Mouse (Mus musculus) midbrain, embryonic 14.5 days (tissue): ENCODE results near the gene Tmem59. TPM values are rescaled to one million over a fixed set of nuclear protein-coding genes. Genes with fewer than 3 reads are reported as not detected.

Experiments
- ATAC-seq: fragments of 200-750 bp; cut with Nextera tagmentation; 2 replicates; pipeline ENCODE4 v1.8.0; 2017; ENCODE audit warnings: moderate number of reproducible peaks, moderate library complexity; ENCODE audit not compliant: low FRiP score, low TSS enrichment
- DNase-seq: peaks from one replicate; pipeline ENCODE4 v3.0.0-alpha.2; 2015
- H3K27ac ChIP-seq: fragments of 300-500 bp; sonication (generic); replicated peaks from 2 replicates; pipeline ENCODE4 v1.5.1; 2014; ENCODE audit warnings: mild to moderate bottlenecking, low read depth, low read length, moderate library complexity
- H3K27me3 ChIP-seq: fragments of 300-500 bp; sonication (generic); 2 replicates; pipeline ENCODE4 v1.6.1; 2014; ENCODE audit warnings: low read length, control low read depth, mixed read lengths; ENCODE audit not compliant: control insufficient read depth, insufficient read depth
- H3K36me3 ChIP-seq: fragments of 300-500 bp; sonication (generic); 2 replicates; pipeline ENCODE4 v1.6.1; 2014; ENCODE audit warnings: low read length, control low read depth; ENCODE audit not compliant: control insufficient read depth, insufficient read depth
- H3K4me1 ChIP-seq: fragments of 300-500 bp; sonication (generic); 2 replicates; pipeline ENCODE4 v1.6.1; 2014; ENCODE audit warnings: mild to moderate bottlenecking, antibody characterized with exemption, low read length, control low read depth; ENCODE audit not compliant: control insufficient read depth, insufficient read depth
- H3K4me2 ChIP-seq: fragments of 300-500 bp; sonication (generic); 2 replicates; pipeline ENCODE4 v1.6.1; 2014; ENCODE audit warnings: mild to moderate bottlenecking, low read length, moderate library complexity
- H3K4me3 ChIP-seq: fragments of 300-500 bp; sonication (generic); replicated peaks from 2 replicates; pipeline ENCODE4 v1.5.1; 2014; ENCODE audit warnings: low read depth, low read length
- H3K9ac ChIP-seq: fragments of 300-500 bp; sonication (generic); replicated peaks from 2 replicates; pipeline ENCODE4 v1.6.1; 2014; ENCODE audit warnings: mild to moderate bottlenecking, low read length, moderate library complexity
- H3K9me3 ChIP-seq: fragments of 300-500 bp; sonication (generic); 2 replicates; pipeline ENCODE4 v1.6.1; 2016; ENCODE audit warnings: low read length, control low read depth, mixed read lengths; ENCODE audit not compliant: control insufficient read depth
- WGBS: fragments of 180-500 bp; shearing (Covaris S2); extraction: QIAGEN DNeasy Blood & Tissue Kit; methylation state at CpG from one replicate; pipeline ENCODE4 v1.1.7; 2014; 5-methylcytosine and 5-hydroxymethylcytosine counted together
- polyA plus RNA-seq: library from polyadenylated mRNA; unstranded; fragments of >200 nt; fragmentation: Nextera tagmentation; extraction: Ambion mirVana; gene quantifications from 2 replicates; pipeline ENCODE4 v1.2.1, GENCODE M21; 2014

Tmem59 gene
- 334 and 361 TPM in 2 replicates for polyA plus RNA-seq

GRCm38 (mm10) chr4:107178182-107178829 lies at the start of gene Tmem59:
TSS of gene Tmem59 (plus strand) at chr4:107178399.
- peak within 1 kb of the TSS; percentile 83 for H3K4me2 ChIP-seq
- peak within 1 kb of the TSS; percentile 98 for H3K4me3 ChIP-seq
- H3K4me1 ChIP-seq: peaks cover 17% of the 10 kb centered on the region
- peak within 1 kb of the TSS; percentile 91 for H3K9ac ChIP-seq
- under 1% methylated on average over 47 of the region's 49 CpGs for WGBS
- H3K27ac ChIP-seq: peak within 1 kb of the TSS; percentile 96
- H3K36me3 ChIP-seq: peaks cover 14% of the 10 kb centered on the region
- ATAC-seq (peak; percentile 93), DNase-seq (peak; percentile 95)
- H3K27me3 ChIP-seq: no peaks in the 10 kb centered on the region
- H3K9me3 ChIP-seq: no peaks in the 10 kb centered on the region

- ATAC-seq (no peak), DNase-seq (no peak)
- Histone ChIP-seq H3K9ac (no peak overlapping the region), H3K36me3 (no peaks in the 10 kb centered on the region), H3K4me2 (no peak overlapping the region), H3K27me3 (no peaks in the 10 kb centered on the region), H3K4me1 (peaks cover 45% of the 10 kb centered on the region), H3K9me3 (no peaks in the 10 kb centered on the region), H3K4me3 (no peak overlapping the region), H3K27ac (no peak overlapping the region)
- WGBS: 70% methylated on average over 8 of the region's 8 CpGs
These were observed 48.8 kb upstream of the Tmem59 start for GRCm38 (mm10) chr4:107129373-107129772.

GRCm38 (mm10) chr4:107130534-107130933 lies 47.7 kb upstream of the Tmem59 start:
- peak; percentile 65 for DNase-seq
- WGBS: 13% methylated on average over 9 of the region's 9 CpGs
- no peak overlapping the region for H3K27ac ChIP-seq

GRCm38 (mm10) chr4:107134891-107135290 lies 43.3 kb upstream of the Tmem59 start:
- 86% methylated on average over 3 of the region's 3 CpGs for WGBS

More at GRCm38 (mm10) chr4:107130534-107130933, 47.7 kb upstream of the Tmem59 start:
- Histone ChIP-seq H3K36me3 (no peaks in the 10 kb centered on the region), H3K27me3 (no peaks in the 10 kb centered on the region), H3K4me3 (no peak overlapping the region), H3K9me3 (no peaks in the 10 kb centered on the region), H3K9ac (no peak overlapping the region), H3K4me1 (peaks cover 43% of the 10 kb centered on the region), H3K4me2 (no peak overlapping the region)
- ATAC-seq: no peak

DNA sequence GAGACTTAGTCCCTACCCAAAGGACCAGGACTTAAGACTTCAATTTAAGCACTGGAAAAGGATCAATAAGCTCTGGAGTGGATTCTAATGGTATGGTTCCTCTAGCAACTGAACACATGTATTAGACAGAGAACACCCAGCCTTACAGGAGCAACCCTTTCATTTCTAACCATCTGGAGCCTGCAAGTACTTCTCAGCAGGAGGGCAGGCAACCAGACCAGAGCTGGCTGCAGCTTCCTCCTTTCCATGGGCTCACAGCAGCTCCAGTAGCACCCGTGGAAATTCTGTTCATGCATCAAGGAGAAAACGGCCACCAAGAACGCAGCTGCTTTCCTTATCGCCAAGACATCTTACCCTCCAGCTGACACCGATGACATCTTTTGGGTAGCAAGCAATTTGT lies 42.5 kb upstream of the Tmem59 start:
- WGBS: 75% methylated on average over 5 of the region's 5 CpGs
- H3K9ac ChIP-seq: no peak overlapping the region
- no peaks in the 10 kb centered on the region for H3K36me3 ChIP-seq
- ATAC-seq: no peak
- no peak for DNase-seq
- no peak overlapping the region for H3K4me3 ChIP-seq
- no peak overlapping the region for H3K27ac ChIP-seq
- no peak overlapping the region for H3K4me2 ChIP-seq
- H3K9me3 ChIP-seq: no peaks in the 10 kb centered on the region
- H3K27me3 ChIP-seq: no peaks in the 10 kb centered on the region
- peaks cover 34% of the 10 kb centered on the region for H3K4me1 ChIP-seq

More at GRCm38 (mm10) chr4:107134891-107135290, 43.3 kb upstream of the Tmem59 start:
- Histone ChIP-seq H3K9ac (no peak overlapping the region), H3K4me3 (no peak overlapping the region), H3K27me3 (no peaks in the 10 kb centered on the region), H3K27ac (no peak overlapping the region), H3K9me3 (no peaks in the 10 kb centered on the region), H3K4me2 (no peak overlapping the region), H3K36me3 (no peaks in the 10 kb centered on the region), H3K4me1 (peaks cover 37% of the 10 kb centered on the region)
- DNase-seq (no peak), ATAC-seq (no peak)

GRCm38 (mm10) chr4:107136531-107136930 lies 41.7 kb upstream of the Tmem59 start:
- Histone ChIP-seq H3K4me3 (no peak overlapping the region), H3K27me3 (no peaks in the 10 kb centered on the region), H3K4me1 (peaks cover 31% of the 10 kb centered on the region), H3K4me2 (no peak overlapping the region), H3K9ac (no peak overlapping the region), H3K9me3 (no peaks in the 10 kb centered on the region), H3K36me3 (no peaks in the 10 kb centered on the region), H3K27ac (no peak overlapping the region)
- DNase-seq (no peak), ATAC-seq (no peak)
- 53% methylated on average over 3 of the region's 3 CpGs for WGBS

GRCm38 (mm10) chr4:107138948-107139835 lies 39.0 kb upstream of the Tmem59 start:
- 18% methylated on average over 37 of the region's 37 CpGs for WGBS
- H3K27me3 ChIP-seq: no peaks in the 10 kb centered on the region
- H3K9ac ChIP-seq: peak overlapping the region; percentile 34; the same call in 1 of the 2 replicates

DNA sequence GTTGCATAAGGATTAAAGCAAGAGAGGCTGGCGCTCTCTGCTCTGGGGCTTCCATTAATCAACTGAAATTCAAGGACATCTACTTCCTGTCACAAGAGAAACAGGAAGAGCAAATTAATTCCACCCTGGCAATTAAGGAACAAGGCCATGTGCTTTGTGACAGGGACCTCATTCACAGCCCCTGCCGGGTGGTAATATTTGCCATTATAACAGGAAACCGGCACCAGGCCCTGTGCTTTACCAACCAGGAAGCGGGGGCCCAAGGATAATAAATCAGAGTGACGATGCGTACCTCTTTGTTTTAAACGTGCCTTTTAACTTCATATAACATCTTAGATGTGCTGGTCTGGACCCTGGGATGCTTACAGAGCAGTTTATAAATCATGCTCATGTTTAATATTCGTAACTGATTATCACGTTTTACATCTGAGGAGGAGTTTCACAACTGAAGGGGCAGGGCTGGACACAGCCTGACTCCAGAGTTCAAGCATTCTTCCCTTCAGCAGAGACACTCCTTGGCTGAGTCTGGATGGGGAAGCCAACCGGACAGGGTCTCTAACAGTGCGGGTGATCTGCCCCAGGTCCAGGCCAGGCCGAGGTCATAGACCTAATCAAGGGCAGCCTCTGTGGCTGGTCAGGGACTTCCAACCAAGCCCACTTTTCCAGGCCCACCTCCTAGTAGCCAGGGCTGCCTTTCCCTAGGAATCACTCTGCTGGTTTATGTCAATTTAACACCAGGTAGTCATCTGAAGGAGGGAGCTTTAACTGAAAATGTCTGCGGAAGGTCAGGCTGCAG lies 38.2 kb upstream of the Tmem59 start:
- Histone ChIP-seq H3K9me3 (no peaks in the 10 kb centered on the region), H3K4me3 (no peak overlapping the region), H3K9ac (peak overlapping the region; percentile 34; the same call in 1 of the 2 replicates), H3K27ac (peak overlapping the region; percentile 83), H3K36me3 (no peaks in the 10 kb centered on the region), H3K27me3 (no peaks in the 10 kb centered on the region), H3K4me2 (peak overlapping the region; percentile 24), H3K4me1 (peaks cover 39% of the 10 kb centered on the region)
- 59% methylated on average over 13 of the region's 13 CpGs for WGBS
- DNase-seq: no peak
- ATAC-seq: no peak

More at GRCm38 (mm10) chr4:107138948-107139835, 39.0 kb upstream of the Tmem59 start:
- Histone ChIP-seq H3K4me1 (peaks cover 32% of the 10 kb centered on the region), H3K9me3 (no peaks in the 10 kb centered on the region), H3K36me3 (no peaks in the 10 kb centered on the region), H3K27ac (peak overlapping the region; percentile 83), H3K4me2 (peak overlapping the region; percentile 24), H3K4me3 (no peak overlapping the region)
- peak; percentile 59 for ATAC-seq
- peak; percentile 70 for DNase-seq
